Mouse (Mus musculus): ENCODE measurements around the gene Bmp5. TPM values are rescaled to one million over a fixed set of nuclear protein-coding genes. Genes with fewer than 3 reads are reported as not detected.
"Not testable (repeated sequence)": the region's sequence is repeated elsewhere in the genome, so short reads cannot be mapped to it uniquely, and the experiment has no call there.

Gene Bmp5
- polyA plus RNA-seq, 1 experiment from 2014 or later, result 3.5 TPM

- Histone ChIP-seq H3K27ac (replicated peaks) (no peak overlapping the region), H3K4me3 (no peak overlapping the region), H3K9me3 (no peaks in the 10 kb centered on the region), H3K27me3 (no peaks in the 10 kb centered on the region), H3K9ac (replicated peaks) (no peak overlapping the region), H3K36me3 (no peaks in the 10 kb centered on the region), H3K4me1 (0 out of 2 replicates have a peak, but pooled peaks cover 6% of the 10 kb centered on the region), H3K4me2 (replicated peaks) (no peak overlapping the region)
- WGBS, result 90% methylated on average over 5 of the region's 5 CpGs
- ATAC-seq (ENCODE audit: low FRiP score, low read depth), result no peak
Measured at GRCm38 (mm10) chr9:75785959-75786358, 10.8 kb downstream of the Bmp5 start.

- H3K4me3 ChIP-seq, result no peak overlapping the region
- no peaks in the 10 kb centered on the region for H3K4me1 ChIP-seq
- H3K9ac ChIP-seq (replicated peaks), result no peak overlapping the region
- 92% methylated on average over 15 of the region's 15 CpGs for WGBS
- H3K27ac ChIP-seq (replicated peaks), result no peak overlapping the region
- H3K27me3 ChIP-seq, result no peaks in the 10 kb centered on the region
- H3K4me2 ChIP-seq (replicated peaks), result no peak overlapping the region
- H3K36me3 ChIP-seq, result no peaks in the 10 kb centered on the region
- no peaks in the 10 kb centered on the region for H3K9me3 ChIP-seq
- ATAC-seq (ENCODE audit: low FRiP score, low read depth), result no peak
Measured at GRCm38 (mm10) chr9:75787121-75787520, 12.0 kb downstream of the Bmp5 start.

DNA sequence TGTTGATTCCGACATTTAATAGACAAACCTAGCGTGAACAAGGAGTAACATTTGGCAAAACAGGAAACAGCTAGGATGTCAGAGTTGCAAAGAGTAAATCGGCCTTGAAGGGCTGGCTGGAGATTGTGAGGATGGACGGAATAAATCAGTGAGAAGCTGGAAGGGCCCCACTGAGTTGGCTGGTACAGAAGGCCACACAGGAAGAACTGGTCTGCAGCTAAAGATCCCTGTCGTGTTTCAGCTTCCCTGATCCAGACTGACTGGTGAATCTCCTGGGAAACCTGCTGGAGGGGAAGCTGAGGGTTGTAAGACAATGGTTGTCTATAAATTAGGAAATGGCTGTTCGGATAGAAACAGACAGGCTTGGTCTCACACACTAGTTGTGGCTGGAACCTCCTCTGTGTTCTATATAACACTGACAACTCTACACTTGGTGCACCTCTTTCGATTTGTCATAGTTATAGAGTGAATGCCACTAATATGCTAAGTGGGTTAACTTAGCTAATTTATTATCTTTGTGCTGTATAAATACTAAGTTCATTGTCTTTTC is 14.8 kb downstream of the Bmp5 start:
- Histone ChIP-seq H3K4me2 (replicated peaks) (no peak overlapping the region), H3K4me3 (no peak overlapping the region), H3K9me3 (no peaks in the 10 kb centered on the region), H3K27ac (replicated peaks) (no peak overlapping the region), H3K36me3 (no peaks in the 10 kb centered on the region), H3K4me1 (no peaks in the 10 kb centered on the region), H3K9ac (replicated peaks) (no peak overlapping the region), H3K27me3 (no peaks in the 10 kb centered on the region)
- no peak for ATAC-seq (ENCODE audit: low FRiP score, low read depth)
- WGBS, result 62% methylated on average over 7 of the region's 7 CpGs

DNA sequence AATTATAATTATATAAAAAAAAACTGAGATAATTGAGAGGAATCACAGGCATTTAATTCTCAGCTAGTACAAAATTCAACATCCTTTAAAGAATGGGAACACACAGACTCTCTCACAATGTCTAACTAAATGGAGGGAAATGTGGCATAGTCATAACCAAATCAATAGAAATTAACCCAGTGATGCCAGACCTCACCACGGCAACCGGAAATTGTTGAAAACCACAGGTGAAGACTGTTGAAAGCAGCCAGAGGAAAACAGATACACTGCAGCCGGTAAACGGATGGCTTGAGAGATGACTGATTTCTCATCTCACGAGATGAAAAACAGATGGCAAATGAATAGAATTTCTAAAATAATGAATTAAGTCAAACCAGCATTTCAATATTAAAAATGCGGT is 29.8 kb downstream of the Bmp5 start:
- no peak overlapping the region for H3K9ac ChIP-seq (replicated peaks)
- no peak overlapping the region for H3K4me2 ChIP-seq (replicated peaks)
- no peak for ATAC-seq (ENCODE audit: low FRiP score, low read depth)
- H3K4me3 ChIP-seq, result no peak overlapping the region
- no peaks in the 10 kb centered on the region for H3K36me3 ChIP-seq
- WGBS, result 90% methylated on average over 6 of the region's 6 CpGs
- H3K27ac ChIP-seq (replicated peaks), result no peak overlapping the region
- no peaks in the 10 kb centered on the region for H3K9me3 ChIP-seq
- no peaks in the 10 kb centered on the region for H3K27me3 ChIP-seq
- no peaks in the 10 kb centered on the region for H3K4me1 ChIP-seq

GRCm38 (mm10) chr9:75808179-75808578 is 33.0 kb downstream of the Bmp5 start:
- H3K9me3 ChIP-seq; H3K4me1 ChIP-seq; H3K4me2 ChIP-seq (replicated peaks); H3K36me3 ChIP-seq; H3K9ac ChIP-seq (replicated peaks); H3K4me3 ChIP-seq; H3K27me3 ChIP-seq; H3K27ac ChIP-seq (replicated peaks): not testable (repeated sequence)
- WGBS, result 82% methylated on average over 4 of the region's 4 CpGs
- ATAC-seq (ENCODE audit: low FRiP score, low read depth), result peak; percentile 85

GRCm38 (mm10) chr9:75808659-75809058 is 33.5 kb downstream of the Bmp5 start:
- Histone ChIP-seq H3K9ac (replicated peaks) (no peak overlapping the region), H3K27me3 (no peaks in the 10 kb centered on the region), H3K27ac (replicated peaks) (no peak overlapping the region), H3K9me3 (no peaks in the 10 kb centered on the region), H3K36me3 (no peaks in the 10 kb centered on the region), H3K4me2 (replicated peaks) (no peak overlapping the region), H3K4me3 (no peak overlapping the region), H3K4me1 (no peaks in the 10 kb centered on the region)
- WGBS, result 50% methylated on average over 7 of the region's 7 CpGs
- ATAC-seq (ENCODE audit: low FRiP score, low read depth), result peak; percentile 56; the same call in 1 of the 2 replicates

DNA sequence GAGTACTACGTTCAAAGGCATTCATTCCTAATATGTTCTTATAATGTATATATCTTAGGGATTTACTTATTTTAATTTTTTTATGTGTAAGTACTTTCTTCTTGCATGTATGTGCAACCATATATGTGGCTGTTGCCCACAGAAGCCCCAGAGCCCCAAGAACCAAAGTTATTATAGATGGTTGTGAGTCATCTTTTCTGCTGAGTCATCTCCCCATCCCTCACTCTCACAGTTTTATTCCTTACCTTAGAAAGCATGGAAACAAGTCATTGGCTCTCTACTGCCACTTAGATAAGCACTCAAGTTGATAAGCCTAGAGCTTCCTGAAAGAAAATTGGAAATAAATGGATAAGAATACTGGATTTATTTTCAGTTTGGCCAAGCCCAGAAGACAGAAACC is 40.0 kb downstream of the Bmp5 start:
- WGBS, result 85% methylated on average over 1 of the region's 1 CpGs
- Histone ChIP-seq H3K9ac (replicated peaks) (no peak overlapping the region), H3K4me3 (no peak overlapping the region), H3K4me1 (no peaks in the 10 kb centered on the region), H3K4me2 (replicated peaks) (no peak overlapping the region), H3K9me3 (no peaks in the 10 kb centered on the region), H3K36me3 (no peaks in the 10 kb centered on the region), H3K27me3 (no peaks in the 10 kb centered on the region), H3K27ac (replicated peaks) (no peak overlapping the region)
- no peak for ATAC-seq (ENCODE audit: low FRiP score, low read depth)

GRCm38 (mm10) chr9:75818400-75818799 is 43.2 kb downstream of the Bmp5 start:
- no peaks in the 10 kb centered on the region for H3K9me3 ChIP-seq
- H3K27ac ChIP-seq (replicated peaks), result no peak overlapping the region
- H3K27me3 ChIP-seq, result no peaks in the 10 kb centered on the region
- H3K4me2 ChIP-seq (replicated peaks), result no peak overlapping the region
- H3K4me3 ChIP-seq, result no peak overlapping the region
- no peak overlapping the region for H3K9ac ChIP-seq (replicated peaks)
- WGBS, result 84% methylated on average over 5 of the region's 5 CpGs
- ATAC-seq (ENCODE audit: low FRiP score, low read depth), result no peak
- H3K4me1 ChIP-seq, result no peaks in the 10 kb centered on the region
- no peaks in the 10 kb centered on the region for H3K36me3 ChIP-seq

GRCm38 (mm10) chr9:75832468-75832867 is 57.3 kb downstream of the Bmp5 start:
- no peaks in the 10 kb centered on the region for H3K27me3 ChIP-seq
- no peaks in the 10 kb centered on the region for H3K36me3 ChIP-seq
- no peak overlapping the region for H3K4me3 ChIP-seq
- no peak overlapping the region for H3K4me2 ChIP-seq (replicated peaks)
- H3K4me1 ChIP-seq, result no peaks in the 10 kb centered on the region
- H3K9me3 ChIP-seq, result no peaks in the 10 kb centered on the region
- H3K27ac ChIP-seq (replicated peaks), result no peak overlapping the region
- no peak overlapping the region for H3K9ac ChIP-seq (replicated peaks)
- 67% methylated on average over 9 of the region's 9 CpGs for WGBS
- ATAC-seq (ENCODE audit: low FRiP score, low read depth), result peak; percentile 62; the same call in 1 of the 2 replicates

GRCm38 (mm10) chr9:75833189-75833732 is 58.1 kb downstream of the Bmp5 start:
- H3K9me3 ChIP-seq, result no peaks in the 10 kb centered on the region
- ATAC-seq (ENCODE audit: low FRiP score, low read depth), result no peak

DNA sequence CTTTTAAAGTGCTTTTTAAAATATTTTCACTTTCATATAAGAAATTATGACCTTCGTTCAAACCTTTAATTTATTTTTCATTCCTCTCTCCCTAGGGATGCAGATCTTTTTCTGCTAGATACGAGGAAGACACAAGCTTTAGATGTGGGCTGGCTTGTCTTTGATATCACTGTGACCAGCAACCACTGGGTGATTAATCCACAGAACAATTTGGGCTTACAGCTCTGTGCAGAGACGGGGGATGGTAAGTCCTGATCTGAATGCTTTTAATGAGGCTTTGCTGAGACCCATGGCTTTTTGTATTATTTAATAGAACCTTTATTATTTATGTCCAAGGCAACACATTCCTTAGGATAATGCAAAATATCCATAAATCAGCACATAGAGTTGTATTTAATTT is 64.3 kb downstream of the Bmp5 start:
- Histone ChIP-seq H3K27me3 (no peaks in the 10 kb centered on the region), H3K27ac (replicated peaks) (no peak overlapping the region), H3K4me1 (no peaks in the 10 kb centered on the region), H3K36me3 (no peaks in the 10 kb centered on the region), H3K9me3 (no peaks in the 10 kb centered on the region), H3K4me3 (no peak overlapping the region), H3K9ac (replicated peaks) (no peak overlapping the region), H3K4me2 (replicated peaks) (no peak overlapping the region)
- 19% methylated on average over 3 of the region's 3 CpGs for WGBS
- ATAC-seq (ENCODE audit: low FRiP score, low read depth), result no peak

More at GRCm38 (mm10) chr9:75833189-75833732, 58.1 kb downstream of the Bmp5 start:
- Histone ChIP-seq H3K27me3 (no peaks in the 10 kb centered on the region), H3K27ac (replicated peaks) (no peak overlapping the region), H3K36me3 (no peaks in the 10 kb centered on the region), H3K9ac (replicated peaks) (no peak overlapping the region), H3K4me2 (replicated peaks) (no peak overlapping the region), H3K4me1 (no peaks in the 10 kb centered on the region), H3K4me3 (no peak overlapping the region)
- WGBS, result 85% methylated on average over 5 of the region's 5 CpGs

DNA sequence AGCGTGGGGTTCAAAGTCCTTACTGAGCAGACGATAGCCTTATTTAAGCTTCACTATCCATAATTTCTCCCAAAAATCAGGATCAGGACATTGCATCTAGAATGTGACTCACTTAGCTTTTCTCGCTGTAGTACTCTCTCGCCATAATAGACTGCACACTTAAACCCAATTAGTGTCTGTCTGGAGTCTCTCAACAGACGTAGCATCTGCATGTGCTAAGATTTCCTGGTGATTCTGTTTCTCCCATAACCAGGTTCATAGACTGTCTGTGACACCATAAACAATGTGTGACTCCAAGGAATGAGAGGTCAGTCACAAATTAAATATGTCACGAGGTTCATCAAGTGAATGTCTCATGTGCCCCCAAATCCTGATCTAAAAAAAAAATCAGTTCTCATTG is 65.7 kb downstream of the Bmp5 start:
- Histone ChIP-seq H3K27me3 (no peaks in the 10 kb centered on the region), H3K36me3 (no peaks in the 10 kb centered on the region), H3K4me3 (no peak overlapping the region), H3K9ac (replicated peaks) (no peak overlapping the region), H3K27ac (replicated peaks) (no peak overlapping the region), H3K9me3 (no peaks in the 10 kb centered on the region), H3K4me2 (replicated peaks) (no peak overlapping the region), H3K4me1 (no peaks in the 10 kb centered on the region)
- no peak for ATAC-seq (ENCODE audit: low FRiP score, low read depth)
- 89% methylated on average over 6 of the region's 6 CpGs for WGBS

GRCm38 (mm10) chr9:75846010-75846409 is 70.8 kb downstream of the Bmp5 start:
- H3K4me2 ChIP-seq (replicated peaks), result no peak overlapping the region
- H3K9ac ChIP-seq (replicated peaks), result no peak overlapping the region
- no peak for ATAC-seq (ENCODE audit: low FRiP score, low read depth)
- no peaks in the 10 kb centered on the region for H3K9me3 ChIP-seq
- H3K36me3 ChIP-seq, result no peaks in the 10 kb centered on the region
- H3K27ac ChIP-seq (replicated peaks), result no peak overlapping the region
- H3K4me1 ChIP-seq, result no peaks in the 10 kb centered on the region
- H3K4me3 ChIP-seq, result no peak overlapping the region
- H3K27me3 ChIP-seq, result no peaks in the 10 kb centered on the region
